Mouse (Mus musculus) retina, postnatal 1 day (tissue): ENCODE measurements around the gene Fhit.

ENCODE experiments used
- DNase-seq: peaks from one replicate; pipeline ENCODE4 v3.0.0-alpha.2; 2012

The Fhit gene

DNA sequence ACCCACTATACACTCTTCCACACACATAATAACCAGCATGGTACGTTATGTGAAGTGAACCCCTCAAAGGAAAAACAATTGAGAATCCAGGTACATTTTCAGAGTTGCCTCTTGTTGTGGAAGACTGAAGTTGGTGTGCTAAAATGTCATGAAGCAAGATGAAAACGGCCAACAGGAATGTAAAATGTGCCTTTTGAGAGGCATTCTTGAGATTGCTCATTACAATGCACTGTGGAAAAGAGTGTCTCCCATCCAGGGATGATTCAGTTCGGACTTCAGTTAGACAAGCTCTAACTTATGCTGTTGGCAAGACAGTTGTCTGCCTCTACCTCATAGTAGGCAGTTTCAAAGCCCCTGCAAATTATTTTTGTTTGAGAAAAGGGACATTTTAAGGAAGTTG lies 676.0 kb downstream of the Fhit start:
- DNase-seq: no peak

GRCm38 (mm10) chr14:10482851-10483613 lies 678.8 kb downstream of the Fhit start:
- no peak for DNase-seq

DNA sequence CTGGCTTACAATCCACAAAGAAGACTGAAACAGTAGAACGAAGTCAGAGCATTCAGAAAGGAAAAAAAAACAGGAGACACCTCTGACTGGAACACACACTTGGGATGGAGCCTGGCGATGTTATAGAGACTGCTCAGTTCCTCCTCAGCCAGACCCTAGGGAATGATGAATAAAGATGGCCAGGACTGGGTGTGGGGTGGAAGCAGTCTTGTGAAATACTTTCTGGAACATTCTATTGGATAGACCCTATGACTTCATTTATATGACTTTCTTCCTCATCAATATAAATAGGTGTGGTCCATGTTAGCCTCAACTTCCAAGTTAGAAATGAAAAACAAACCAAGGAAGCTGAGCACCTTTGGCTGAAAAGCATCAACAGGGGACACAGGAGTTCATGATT lies 680.5 kb downstream of the Fhit start:
- DNase-seq: no peak

GRCm38 (mm10) chr14:10480681-10481080 lies 681.2 kb downstream of the Fhit start:
- DNase-seq: no peak

- peak; percentile 34 for DNase-seq
Observed at GRCm38 (mm10) chr14:10453001-10453861, 708.6 kb downstream of the Fhit start.

- no peak for DNase-seq
Observed at GRCm38 (mm10) chr14:10452234-10452633, 709.6 kb downstream of the Fhit start.

DNA sequence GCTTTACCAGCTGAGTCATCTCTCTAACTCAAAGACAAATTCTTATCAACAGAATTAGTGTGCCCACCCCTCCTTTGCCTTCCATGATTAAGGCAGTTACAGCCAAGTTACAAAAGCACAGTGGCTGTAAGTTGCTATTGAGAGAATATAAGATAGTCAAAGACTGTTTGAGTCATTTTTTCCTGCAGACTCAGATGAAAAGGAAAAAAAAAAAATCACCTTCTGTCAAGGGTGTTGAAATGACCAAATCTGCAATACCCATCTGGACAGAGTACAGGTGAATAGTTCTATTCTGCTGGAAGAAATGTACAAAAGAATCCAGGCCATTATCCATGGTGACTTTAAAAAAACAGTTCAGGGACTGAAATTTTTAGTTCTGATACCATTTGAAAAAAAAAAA lies 716.5 kb downstream of the Fhit start:
- no peak for DNase-seq

- DNase-seq: no peak
Observed at GRCm38 (mm10) chr14:10439007-10439749, 722.7 kb downstream of the Fhit start.

DNA sequence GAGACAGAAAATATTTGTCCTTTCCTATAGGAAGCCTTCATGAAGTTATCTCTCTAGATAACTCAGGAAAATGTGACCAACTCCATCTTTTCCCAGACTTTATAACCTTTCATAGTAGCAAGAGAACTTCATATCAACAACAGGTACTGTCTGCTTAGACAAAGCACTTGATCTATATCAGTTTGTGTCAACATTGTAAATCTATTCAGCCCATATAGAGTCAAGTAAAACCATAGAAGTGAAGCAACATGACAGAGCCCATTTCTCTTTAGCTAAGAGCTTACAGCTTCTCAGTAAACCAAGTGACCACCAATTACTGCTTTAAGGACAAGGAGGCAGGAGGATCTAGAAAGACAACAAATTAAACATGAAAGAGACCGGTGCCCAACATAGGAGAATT lies 725.6 kb downstream of the Fhit start:
- no peak for DNase-seq

- DNase-seq: no peak
Observed at GRCm38 (mm10) chr14:10432502-10432901, 729.3 kb downstream of the Fhit start.

DNA sequence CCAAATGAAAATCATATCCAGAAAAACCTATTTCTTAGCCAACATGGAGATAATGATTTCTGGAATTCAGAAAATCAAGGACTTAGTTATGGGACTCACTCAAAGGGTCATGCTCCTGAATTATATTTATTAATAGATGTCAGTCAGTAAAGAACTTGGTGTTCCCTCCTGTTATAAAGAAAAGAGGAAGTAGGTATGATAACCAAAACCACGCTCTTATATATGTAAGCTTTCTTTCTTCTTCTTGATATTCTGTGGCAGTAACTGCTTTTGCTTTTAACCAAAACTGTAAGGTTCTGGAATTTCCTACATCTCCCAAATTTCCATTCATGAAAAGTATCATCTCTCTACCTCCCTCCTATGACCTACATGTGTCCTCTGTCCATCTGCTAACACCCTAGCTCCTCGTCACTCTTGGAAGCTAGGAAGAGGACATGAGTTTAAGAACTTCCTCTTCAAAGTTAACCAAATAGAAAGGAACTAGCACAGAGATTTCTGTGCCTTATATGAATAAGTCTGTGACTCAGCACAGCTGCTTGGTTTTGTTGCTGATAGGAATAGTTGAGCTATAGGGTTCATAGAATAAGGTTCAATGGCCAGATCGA lies 731.3 kb downstream of the Fhit start:
- no peak for DNase-seq

DNA sequence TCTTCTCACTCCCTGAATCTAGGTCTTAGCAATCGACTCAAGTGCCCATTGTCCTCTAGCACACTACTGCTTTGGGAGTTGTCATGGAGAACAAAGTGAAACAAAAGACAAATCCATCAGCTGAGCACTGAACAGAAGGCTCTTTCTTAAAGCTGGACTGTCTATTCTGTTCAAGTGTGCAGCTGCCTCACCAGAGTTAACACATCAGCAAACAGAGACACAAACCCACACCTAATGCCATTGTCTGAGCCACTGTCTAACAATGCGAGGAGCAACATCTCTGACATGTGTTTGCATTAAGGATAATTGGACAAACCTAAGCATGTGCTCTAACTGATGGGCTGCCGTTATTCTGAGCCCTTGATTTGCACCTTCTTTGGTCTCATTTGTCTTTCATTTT lies 738.3 kb downstream of the Fhit start:
- DNase-seq: peak; percentile 94

DNA sequence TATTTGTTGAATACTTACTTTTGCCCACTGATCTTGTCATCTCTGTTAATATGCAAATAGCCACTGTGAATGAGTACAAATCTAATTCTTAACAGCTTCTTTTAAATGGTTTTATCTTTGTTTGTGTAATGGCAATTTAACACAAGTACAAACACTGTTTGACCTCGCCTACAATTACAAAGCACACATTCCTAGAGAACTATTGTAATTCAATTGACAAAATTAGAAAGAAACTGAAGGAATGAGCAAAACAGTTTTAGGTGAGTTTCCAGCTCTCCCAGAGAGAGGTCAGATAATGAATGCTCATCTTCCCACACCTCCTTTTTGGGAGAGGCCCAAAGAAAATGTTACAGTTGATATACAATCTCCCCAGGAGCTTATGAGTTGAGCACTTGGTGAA lies 739.6 kb downstream of the Fhit start:
- DNase-seq: no peak

GRCm38 (mm10) chr14:10415068-10415467 lies 746.8 kb downstream of the Fhit start:
- peak; percentile 57 for DNase-seq

GRCm38 (mm10) chr14:10409306-10409962 lies 752.4 kb downstream of the Fhit start:
- no peak for DNase-seq

DNA sequence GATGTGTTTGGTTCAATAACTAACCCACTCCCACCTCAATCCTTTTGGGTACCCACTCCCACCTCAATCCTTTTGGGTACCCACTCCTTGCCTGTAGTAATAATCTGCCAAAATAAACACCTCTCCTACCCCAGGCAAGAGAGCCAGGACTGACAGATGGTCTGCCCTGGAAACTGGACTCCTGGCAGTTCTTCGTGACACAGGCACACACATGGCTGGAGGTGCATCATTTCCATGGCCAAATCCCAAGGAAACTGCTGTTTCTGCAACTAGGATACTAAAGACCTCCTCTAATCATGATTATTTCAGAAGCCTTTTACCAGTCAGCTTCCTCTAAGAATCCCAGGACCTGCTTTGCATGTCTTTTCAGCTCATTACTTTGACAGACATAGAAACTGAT lies 756.5 kb downstream of the Fhit start:
- DNase-seq: no peak

- no peak for DNase-seq
Observed at GRCm38 (mm10) chr14:10367783-10368680, 793.8 kb downstream of the Fhit start.

DNA sequence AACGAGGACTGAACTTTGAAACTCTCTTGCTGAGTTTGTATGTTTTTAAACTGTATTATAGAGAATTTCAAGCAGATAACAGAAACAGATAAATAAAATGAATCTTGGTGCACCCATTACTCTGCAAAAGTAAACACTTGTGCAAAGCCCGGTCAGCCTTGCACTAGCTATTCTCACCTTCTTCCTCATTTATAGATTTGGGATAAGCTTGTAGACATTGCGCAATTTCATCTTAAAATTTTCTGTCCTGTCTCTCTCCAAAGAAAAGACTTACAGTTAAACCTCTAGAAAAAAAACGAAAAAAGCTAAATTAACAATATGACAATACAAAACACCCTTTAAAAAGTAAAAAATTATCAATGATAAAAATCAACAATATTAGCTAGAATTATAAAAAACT lies 795.0 kb downstream of the Fhit start:
- DNase-seq: no peak

DNA sequence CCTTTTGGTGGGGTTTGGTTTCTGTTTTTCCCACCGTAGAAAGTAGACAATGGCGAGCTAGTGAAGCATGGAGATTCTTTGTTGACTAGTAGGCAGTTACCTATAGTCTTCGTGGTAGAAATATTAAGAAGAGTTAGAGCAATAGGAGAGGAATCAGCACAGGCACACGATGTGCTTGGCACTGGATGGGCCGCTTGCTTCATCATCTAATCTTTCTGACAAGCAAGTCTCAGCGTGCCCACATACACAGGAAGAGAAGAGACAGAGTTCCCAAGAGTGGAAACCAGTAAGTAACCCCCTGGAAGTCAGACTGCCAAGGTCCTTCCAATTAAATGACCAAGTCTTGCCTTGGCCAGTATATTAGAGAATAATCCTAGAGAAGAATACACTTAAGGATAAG lies 797.6 kb downstream of the Fhit start:
- DNase-seq: no peak

- DNase-seq: no peak
Observed at GRCm38 (mm10) chr14:10363306-10363705, 798.5 kb downstream of the Fhit start.

DNA sequence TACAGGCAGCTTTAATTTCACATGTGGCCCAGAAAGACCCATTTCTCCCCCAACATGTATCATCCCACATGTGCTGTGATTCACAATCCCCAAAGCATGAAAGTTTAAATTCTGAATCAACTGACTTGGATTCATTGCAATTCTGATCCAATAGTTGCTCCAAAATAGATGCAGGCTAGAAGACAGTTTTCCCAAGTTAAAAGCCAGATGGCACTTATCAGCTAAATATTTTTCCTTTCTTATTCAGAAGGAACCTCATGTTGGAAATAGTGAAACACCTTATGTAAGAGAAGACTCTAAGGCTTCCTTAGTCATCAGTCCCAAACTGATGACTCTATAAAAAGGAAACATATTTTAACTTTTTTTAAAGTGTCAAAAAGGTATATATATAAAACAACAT lies 815.9 kb downstream of the Fhit start:
- DNase-seq: no peak
